Mouse (Mus musculus): Measurements from ENCODE around the gene Ube2ql1.
A peak's percentile ranks its signal among the peaks of the same experiment; 100 is the strongest.

The Ube2ql1 gene

DNA sequence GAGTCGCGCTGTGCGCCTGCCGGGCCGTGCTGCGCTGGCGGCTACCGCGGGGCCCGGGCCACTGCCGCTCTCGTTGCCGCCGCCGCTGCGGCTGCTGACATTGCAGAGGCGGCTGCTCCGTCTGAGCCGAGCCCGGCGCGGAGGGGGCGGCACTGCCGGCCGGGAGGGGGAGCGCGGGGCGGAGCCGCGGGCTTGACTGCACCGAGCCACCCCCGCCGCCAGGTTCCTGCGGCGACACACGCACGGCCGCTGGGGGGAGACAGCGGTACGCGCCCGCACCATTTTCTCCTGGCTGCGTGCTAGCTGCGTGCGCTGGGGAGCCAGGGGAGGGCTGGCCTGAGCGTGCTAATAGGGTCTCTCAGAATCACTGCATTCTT is at the start of gene Ube2ql1:
Ube2ql1 (minus strand) TSS at position 131 of the 377 bp plus-strand sequence.
- DNase-seq (ENCODE audit: low spot score in 2 of 2) = peak; percentile 84 to 92

DNA sequence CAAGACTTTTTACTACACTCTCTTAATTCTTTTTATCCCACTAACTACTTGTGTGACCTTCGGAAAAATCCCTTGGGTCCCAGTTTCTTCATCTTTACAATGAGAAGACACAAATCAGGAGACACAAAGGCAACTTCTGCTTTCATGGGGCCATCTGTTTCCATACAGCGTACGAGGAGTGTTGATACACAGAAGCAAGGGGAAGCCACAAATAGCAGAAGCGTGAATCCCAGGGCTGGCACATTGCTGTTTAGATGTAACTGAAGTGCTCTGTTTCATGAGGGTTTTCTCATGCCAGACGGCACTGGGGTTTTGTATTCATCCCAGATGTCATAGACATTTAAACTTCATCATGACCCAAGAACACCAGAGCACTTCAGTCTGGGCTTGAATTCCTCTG is 49.0 kb upstream of the Ube2ql1 start:
- DNase-seq (ENCODE audit: low spot score in 2 of 2) = no peak

DNA sequence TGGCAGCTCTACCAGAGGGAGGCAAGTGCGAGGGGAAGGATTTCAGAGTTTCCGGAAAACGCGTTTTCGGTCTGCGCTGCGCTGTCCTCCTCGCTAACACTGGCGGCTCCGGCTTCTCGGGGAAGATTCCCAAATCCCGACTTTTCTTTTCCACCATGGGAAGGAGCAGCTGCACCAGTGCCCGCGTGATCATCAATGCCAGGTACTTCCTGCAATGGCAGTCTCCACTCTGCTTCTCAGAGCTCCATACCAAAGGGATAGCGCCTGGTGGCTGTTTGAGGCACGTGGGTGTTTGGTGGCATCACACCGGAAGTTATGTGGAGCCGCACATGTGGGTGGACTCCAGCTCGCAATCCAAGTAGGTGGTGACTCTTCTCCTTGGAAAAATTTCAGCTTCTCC is 38.5 kb upstream of the Ube2ql1 start:
- DNase-seq (ENCODE audit: low spot score in 2 of 2) = peak; percentile 41 to 66

DNA sequence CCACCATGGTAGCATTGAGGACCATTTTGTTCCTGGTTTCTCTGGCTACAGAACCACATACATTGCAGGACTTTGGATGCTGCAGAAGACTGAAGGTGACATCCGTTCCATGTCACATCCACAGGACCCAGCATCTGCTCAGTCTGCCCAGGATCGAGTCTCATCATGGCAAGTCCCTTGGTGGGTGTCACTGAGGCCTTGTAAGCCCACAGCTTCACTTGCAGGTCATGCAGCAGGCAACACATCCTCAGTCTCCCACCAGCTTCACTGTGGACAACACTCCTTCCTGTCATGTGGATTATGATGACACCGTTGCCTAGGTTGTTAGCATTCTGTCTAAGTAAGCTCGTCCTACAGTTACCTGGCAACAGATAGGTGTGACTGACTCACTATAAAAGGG is 32.7 kb upstream of the Ube2ql1 start:
- DNase-seq (ENCODE audit: low spot score in 2 of 2) = no peak

DNA sequence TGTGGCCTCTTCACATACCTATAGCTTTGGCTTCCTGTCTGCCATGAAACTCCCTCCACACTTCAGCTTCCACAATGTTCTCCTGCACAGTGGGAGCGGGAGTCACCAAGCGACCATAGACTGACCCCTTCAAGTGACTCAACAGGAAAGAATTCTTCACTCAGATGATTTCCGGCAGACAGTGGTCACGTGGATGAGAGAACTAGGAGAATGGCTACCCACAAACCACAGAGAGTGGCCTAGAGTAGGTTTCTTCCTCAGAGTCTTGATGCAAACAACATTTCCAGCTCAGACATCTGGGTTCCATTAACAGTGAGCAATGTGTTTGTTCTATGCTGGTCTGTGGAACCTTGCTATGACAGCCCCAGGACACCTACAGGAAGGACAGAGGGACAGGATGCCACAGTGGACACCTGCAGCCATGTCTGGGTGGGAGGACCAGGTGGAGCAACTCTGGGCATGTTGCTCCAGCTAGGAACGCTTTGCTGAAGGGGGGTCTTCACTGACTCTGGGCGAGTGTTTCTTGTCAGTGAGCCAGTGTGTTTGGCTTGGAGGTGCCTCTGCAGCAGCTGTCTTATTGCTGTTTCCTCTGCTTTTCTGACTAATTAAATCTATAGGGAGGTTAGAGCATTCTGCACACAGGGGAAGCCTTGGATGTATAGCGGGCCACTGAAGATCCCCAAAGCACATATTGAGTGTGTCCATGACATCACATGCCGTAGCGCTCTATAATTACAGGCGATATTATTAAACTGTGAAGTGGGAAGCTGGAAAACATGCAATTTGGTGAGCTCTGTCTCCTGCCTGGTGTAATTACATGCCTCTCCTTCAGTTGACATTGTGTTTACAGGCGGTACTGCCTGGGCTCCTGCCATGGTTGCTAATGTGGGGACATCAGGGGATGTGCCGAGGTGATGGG is 31.1 kb upstream of the Ube2ql1 start:
- DNase-seq (ENCODE audit: low spot score in 2 of 2) = no peak

DNA sequence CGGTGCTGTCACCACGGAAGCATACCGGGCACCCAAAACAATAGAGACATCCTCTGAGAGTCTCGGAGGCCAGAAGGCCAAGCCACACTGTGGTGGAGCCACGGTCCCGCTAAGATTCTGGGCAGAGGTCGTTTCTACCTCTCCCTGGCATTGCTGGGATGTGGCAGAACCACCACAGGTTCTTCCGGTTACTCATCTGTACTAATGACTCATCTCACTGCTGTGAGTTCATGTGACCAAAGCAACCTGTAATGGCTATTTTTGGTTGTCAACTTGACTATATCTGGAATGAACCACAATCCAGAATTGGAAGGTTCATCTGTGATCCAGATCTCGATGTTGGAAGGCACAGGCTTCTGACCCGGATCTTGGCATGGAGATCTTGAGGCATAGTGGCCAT is 28.5 kb upstream of the Ube2ql1 start:
- no peak for DNase-seq (ENCODE audit: low spot score in 2 of 2)

DNA sequence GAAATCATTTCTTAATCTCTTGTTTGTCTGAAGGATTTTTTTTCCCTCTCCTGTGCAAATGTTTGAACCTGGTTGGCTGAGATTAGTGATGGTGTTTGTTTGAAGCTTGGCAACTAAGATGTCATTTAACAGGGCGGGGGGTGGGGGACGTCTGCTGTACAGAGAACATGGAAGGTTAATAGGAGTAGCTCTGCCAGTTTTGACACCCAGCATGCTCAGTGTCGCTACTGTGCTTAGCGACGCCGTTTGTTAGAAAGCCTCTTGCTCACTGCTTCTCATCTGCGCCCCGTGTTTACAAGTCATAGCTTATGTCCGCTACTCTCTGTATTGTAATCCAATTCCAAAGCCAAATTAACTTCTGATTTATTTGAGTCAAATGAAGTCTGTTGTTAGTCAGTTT is 25.0 kb upstream of the Ube2ql1 start:
- DNase-seq (ENCODE audit: low spot score in 2 of 2) = no peak

DNA sequence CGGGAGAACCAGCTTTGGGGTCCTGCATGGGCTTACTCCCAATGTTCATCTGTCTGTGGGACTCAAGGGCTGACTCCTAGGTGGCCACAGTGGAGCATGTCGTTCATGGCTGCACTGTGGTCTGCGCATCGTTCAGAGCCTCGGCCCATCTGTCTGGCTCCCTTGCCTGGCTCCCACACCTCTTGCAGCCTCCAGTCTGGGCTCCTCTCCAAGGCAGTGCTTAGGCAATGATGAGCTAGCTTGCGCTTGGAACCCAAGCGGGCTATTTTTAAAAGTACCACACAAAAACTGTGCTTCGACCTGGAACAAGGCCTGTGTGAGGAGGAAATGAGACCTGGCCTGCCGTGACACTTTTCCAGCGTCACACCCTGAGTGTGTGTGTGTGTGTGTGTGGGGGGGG is 21.7 kb upstream of the Ube2ql1 start:
- DNase-seq (ENCODE audit: low spot score in 2 of 2) = peak; percentile 62 to 76

DNA sequence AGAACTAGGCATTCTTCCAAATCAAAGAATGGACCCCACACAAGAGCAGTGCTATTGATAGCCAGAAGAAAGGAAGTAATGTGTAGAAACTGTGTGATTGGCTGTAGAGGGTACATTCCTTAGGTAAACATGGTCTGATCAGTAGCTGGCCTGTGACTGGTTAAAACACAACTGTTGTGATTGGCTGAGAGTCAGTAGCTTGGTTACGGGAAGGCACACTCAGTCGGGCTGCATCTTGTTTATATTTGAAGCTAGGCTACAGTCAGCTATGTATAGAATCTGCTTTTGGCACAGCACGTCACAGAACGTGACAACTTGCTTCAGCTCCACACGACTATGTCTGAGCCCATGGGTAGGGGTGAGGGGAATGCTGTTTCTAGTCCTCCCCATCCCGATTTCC is 19.3 kb upstream of the Ube2ql1 start:
- peak in 1 of 2 experiments; percentile 50 for DNase-seq (ENCODE audit: low spot score in 2 of 2)

DNA sequence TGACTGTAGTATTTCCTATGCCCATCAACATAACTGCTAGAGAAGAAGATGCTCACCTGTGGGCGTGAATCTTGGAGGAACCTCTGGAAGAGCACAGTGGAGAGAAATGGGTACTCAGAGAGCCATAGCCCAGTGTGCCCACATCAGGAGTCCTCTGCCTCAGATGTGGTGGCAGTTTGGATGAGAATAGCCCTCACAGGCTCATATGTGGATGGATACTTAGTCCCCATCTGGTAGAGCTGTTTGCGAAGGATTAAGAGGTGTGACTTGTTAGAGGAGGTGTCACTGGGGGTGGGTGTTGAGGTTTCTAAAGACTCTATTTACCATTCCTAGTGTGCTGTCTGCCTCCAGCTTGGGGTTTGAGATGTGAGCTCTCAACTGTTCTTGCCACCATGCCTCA is 13.2 kb upstream of the Ube2ql1 start:
- DNase-seq (ENCODE audit: low spot score in 2 of 2) = no peak

DNA sequence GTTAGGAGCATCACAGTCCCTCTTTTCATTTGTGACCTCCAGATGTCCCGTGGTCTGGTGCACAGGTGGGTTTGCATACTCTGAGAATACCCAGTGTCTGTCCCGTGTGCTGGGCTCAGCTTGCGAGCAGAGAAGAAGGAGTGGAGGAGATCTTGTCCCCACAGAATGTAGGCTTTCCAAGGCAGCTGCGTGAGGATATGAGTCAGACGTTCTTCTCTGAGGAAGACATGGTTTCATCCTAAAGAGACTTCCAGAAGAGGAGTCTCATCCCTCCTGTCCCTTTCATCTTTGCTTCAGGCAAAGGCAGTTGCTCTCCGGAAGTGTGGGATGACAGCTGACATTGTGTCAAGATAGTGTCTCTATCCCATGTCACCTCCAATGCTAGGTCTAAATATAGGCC is 11.8 kb upstream of the Ube2ql1 start:
- no peak for DNase-seq (ENCODE audit: low spot score in 2 of 2)

DNA sequence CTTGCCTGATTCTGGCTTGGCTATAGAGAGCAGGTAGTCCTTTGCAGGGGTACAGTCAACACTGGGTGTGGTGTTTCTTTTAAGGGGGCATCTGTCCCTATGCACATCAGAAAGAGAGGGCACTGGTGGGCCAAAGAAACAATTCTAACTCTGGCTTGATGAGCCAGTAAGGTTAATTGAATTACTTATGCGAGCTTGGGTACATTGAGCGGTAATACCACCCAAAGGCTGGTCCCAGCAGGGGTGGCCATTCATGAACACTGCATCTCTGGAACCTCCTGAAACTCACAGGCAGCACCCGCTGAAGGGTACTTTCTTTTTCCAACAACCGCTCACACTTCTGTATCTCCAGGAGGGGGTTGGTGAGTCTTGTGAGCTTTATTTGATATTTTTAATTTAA is 9.1 kb upstream of the Ube2ql1 start:
- no peak for DNase-seq (ENCODE audit: low spot score in 2 of 2)

DNA sequence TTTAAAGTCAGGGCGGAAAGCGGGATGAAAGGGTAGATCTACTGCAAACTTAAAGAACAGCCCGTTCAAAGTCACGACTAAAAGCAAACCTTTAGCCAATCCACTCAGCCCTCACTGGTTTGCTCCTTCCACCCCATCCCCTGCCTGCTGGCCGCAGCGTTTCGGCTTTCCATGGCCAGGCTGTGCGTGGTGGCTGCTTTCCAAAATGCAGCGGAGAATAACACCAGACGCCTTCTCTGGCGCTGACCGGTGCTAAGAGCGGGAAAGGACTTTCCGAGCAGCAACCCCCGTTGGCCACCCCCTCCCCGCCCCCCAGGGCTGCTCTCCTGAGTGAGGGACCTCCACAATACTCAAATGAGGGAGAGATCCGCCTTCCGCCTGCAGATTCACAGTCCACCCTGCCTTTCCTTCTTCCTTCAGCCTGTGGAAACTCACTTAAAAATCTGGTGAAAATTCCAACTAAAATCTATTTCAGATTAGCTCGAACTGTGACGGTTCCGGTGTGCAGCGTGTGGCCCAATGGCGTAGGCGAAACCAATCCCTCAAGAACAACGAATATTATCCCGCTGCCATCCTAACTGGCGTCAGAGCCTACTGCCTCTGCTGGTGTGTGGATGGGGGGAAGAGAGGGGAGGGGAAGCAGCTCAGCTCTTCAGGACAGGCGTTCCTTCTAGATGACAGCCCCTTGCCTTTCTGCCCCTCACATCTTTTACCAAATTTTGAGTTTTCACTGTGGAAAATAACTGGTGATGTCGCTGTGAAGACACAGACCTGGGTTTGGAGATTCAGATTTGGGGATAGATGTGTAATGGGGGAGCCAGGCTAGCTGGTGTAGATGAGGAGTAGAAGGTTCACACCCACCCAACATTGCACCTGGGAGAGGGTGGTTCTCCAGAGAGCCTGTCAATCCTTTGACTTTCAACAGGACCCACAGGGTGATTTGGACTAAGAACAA is 919 bp upstream of the Ube2ql1 start:
- DNase-seq (ENCODE audit: low spot score in 2 of 2) = peak; percentile 50 to 59

DNA sequence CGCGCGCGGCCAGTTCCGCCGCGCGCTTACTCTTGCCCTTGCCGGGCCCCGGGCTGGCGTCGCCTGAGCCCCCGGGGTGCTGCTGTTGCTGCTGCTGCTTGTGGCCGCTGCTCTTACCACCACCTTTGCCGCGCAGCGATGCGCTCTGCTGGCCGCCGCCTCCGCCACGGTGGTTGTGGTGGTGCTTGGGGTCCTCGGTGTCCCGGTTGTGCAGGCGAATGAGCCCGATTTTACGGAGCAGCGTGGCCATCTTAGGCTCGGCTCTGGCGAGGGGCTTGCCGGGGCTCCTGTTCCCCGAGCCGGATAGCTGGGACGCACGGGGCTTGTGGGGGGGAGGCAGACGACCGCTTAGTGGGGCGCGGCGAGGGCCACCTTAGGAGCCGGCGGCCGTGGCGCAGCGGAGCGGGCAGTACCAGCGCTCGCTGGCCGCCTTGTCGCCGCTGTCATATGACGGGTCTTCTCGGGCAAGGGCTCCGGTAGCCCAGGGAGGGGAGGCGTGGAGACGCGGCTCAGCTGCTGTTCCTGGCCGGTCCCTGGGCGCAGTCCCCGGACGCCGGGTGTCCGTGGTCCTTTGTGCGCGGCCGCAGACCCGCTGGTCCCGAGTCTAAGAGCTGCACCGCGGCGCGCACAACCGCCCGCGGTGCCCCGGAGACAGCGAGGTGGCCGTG is 464 bp downstream of the Ube2ql1 start:
- peak in 1 of 2 experiments; percentile 36 for DNase-seq (ENCODE audit: low spot score in 2 of 2)

DNA sequence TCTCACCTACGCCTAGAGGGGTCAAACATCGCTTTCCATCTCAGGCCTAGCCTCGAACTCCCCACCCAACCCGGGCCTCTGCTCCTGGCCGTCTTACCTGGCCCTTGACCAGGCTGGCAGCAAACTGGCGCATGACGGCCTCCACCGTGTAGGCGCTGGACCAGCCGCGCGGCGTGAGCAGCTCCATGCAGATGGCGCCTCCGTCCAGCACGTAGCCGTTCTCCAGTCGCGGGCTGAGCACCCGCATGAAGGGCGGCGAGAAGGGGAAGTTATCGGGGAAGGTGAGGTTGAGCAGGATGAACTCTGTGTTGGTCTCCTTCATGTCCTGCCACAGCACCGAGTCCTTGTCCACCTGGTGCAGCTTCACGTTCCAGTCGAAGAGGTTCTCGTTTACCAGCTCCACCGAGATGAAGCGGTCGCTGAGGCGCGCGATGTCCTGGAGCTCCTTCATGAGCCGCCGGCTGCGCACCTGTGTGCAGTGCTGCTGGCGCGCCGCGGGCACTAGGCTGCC is 1.2 kb downstream of the Ube2ql1 start:
- DNase-seq (ENCODE audit: low spot score in 2 of 2) = peak in 1 of 2 experiments; percentile 42

DNA sequence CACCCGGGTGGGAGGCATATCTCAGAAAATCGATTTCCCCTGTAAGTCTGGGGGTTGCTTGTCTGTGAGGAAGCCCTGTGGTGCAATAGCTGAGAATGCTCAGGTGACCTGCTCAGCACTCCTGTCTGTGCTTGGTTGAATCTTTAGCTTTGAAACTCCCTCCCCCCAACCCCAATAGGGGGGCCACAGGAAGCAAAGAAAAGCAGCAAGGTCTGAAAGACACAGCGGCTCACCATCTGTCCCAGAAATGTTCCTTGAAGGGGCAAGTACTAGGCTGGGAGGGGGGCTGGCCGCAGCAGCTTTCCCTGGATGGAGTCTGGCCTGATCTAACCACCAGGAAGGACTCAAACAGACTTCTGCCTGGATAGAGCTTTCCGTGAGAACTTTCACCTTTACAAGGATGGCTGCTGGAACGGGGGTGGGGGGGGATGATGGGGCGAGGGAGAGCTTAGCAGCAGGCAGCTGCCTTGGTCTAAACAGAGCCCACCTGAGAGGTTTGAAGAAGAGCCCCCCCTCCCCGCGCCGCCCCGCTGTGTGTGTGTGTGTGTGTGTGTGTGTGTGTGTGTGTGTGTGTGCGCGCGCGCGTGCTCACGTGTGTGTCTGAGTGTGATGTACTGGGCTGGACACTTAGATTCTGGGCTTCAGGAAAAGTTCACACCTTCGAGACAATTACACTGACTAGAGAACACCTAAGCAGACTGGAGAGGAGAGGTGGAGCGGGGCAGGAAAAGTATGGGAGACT is 2.1 kb downstream of the Ube2ql1 start:
- DNase-seq (ENCODE audit: low spot score in 2 of 2) = no peak

DNA sequence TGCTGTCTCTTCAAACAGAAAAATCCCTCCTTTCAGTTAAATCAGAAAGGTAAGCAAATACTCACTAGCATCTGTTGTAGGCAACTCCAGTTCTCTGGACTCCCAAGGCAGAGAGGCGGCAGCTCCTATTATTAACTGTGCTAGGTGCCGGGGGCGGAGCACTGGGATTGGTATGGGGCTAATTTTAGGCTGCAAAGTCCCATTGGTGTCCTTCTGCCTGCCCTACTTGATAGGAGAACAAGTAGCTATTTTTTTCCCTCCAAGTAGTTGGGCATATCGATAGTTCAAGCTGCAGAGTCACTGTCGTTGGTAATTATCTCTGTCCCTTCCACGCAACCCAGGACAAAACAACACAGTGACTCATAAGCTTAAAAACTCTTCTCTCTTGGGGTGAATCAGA is 7.1 kb downstream of the Ube2ql1 start:
- DNase-seq (ENCODE audit: low spot score in 2 of 2) = no peak

DNA sequence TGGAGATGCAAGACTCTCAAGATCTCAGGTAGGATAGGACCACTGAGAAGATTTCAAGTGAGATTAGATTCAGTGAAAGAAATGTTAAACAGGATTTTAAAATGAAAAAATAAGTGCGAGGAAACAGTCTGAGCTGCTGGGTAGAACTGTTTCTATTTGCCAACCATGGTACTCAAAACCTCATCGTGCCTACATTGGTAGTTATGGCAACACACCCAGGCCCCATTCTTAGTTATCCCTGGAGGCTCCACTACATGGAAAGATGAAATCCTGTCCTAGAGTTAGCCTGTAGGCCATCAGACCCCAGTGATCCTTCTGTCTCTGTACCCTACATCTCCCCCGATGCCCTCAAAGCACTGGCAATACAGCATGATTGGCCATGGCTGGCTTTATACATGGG is 14.3 kb downstream of the Ube2ql1 start:
- no peak for DNase-seq (ENCODE audit: low spot score in 2 of 2)

DNA sequence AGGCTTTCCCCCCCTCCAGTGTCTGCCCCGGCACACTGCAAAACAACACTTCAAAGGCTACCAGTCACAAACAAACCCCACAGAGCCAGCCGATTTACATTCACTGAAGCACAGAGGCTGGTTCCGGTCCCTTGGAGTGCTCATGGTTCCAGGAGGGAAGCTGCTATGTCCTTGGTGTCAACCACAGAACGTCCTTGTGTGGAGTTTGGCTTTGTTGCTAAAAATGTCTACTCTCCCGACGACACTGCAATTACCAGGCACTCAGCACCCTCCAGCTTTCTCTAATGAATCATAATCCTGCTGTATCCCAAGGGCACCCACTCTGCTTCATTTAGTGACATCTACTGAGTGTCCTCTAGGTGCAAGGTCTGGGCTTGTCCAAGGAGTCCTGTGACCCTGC is 18.5 kb downstream of the Ube2ql1 start:
- no peak for DNase-seq (ENCODE audit: low spot score in 2 of 2)

DNA sequence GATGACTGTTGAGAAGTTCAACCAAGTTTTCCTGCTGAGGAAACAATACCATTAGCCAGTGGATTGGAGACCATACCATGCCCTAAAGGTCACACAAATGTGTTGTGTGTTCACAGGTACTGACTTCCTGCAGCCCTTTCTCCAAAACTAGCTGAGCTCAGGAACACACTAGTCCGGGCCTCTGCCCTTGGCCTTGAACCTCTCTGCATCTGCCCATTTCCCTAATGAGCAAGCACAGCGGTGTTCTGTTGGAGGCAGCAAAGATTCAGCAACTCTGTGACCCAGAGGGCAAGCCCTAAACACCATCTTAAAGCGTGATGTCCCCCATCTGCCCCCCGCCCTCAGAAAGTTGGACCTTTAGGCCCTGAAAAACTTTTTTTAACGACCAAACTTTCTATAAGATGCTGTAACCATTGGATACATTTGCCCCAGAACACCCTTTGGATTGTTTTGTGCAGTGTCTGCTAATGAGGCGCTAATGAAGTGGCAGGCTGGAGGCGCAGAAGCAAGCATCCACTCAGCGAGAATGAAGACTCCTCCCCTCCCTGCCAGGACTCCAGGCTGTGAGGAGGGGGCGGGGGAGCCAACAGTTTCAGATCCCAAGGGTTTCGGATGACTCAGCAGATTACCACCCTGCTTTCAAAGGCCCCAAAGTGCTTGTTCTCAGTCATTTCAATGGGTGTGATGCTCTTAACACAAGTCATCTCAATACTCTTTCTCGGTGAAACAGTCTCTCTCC is 21.7 kb downstream of the Ube2ql1 start:
- no peak for DNase-seq (ENCODE audit: low spot score in 2 of 2)
